Mouse (Mus musculus): ENCODE measurements around the gene Esyt1. TPM values are rescaled to one million over a fixed set of nuclear protein-coding genes. Genes with fewer than 3 reads are reported as not detected.
"Not testable (repeated sequence)": the region's sequence is repeated elsewhere in the genome, so short reads cannot be mapped to it uniquely, and the experiment has no call there.

Esyt1 gene
- polyA plus RNA-seq (2015; fragmentation: Nextera tagmentation; extraction: Ambion mirVana) = 28.4 and 29.3 TPM in 2 replicates

DNA sequence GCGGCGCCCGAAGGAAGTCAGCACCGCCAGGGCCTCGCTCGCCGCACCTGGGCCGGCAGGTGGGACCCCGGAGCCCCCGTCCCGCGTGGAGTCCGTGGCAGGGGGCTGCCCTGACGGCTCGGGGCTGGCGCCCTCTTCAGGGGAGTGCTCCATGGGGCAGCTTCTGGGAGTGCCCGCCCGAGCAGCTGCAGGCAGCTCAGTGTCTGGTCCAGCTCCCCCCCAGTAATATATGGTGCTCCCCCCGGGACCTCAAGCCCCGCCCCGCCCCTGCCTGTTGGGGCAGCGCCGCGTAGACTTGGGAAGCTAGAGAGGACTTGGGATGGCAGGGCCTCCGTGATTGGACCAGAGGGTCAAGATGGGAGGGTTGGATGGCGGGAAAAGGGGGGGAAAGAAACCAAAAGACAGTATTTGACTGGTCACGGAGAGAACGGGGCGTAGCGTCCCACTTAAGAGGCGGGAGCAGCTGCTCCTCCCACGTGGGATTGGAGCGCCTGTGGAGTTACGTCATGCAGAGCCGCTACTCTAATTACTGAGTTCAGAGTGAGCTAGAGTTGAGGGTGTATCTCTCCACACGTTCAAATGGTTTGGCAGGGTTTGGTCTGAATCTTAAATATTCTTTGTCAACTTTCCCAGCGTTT is at the start of gene Esyt1:
TSS of gene Esyt1 (minus strand) at position 201 of the 638 bp plus-strand sequence.
- Histone ChIP-seq H3K27me3 (replicated peaks) (no peaks in the 10 kb centered on the region), H3K27ac (peak within 1 kb of the TSS; percentile 87), H3K4me2 (replicated peaks) (peak within 1 kb of the TSS; percentile 95), H3K36me3 (0 out of 2 replicates have a peak, but pooled peaks cover 5% of the 10 kb centered on the region), H3K9ac (peak within 1 kb of the TSS; percentile 82), H3K9me3 (no peaks in the 10 kb centered on the region), H3K4me3 (replicated peaks) (peak within 1 kb of the TSS; percentile 74), H3K4me1 (replicated peaks) (peaks cover 9% of the 10 kb centered on the region)
- ATAC-seq = peak; percentile 98
- 0% methylated on average over 37 of the region's 37 CpGs for WGBS

DNA sequence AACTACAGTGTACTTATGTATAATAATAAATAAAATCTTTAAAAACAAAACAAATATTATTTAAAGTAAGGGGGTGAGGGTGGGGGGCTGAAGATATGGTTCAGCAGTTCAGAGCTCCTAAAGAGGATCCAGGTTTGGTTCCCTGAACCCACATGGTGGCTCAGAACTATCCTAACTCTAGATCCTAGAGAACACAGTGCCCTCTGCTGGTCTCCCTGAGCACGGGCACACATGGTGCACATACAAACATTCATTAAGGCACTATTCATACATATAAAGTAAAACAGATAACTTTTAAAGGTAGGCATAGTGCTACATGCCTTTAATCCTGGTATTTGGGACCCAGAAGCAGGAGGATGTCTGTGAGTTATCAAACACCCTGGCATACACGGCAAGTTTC is 49.4 kb upstream of the Esyt1 start:
- WGBS = 89% methylated on average over 2 of the region's 2 CpGs
- H3K27ac ChIP-seq = no peak overlapping the region
- H3K36me3 ChIP-seq = peaks cover 15% of the 10 kb centered on the region; the same call in 1 of the 2 replicates
- H3K4me3 ChIP-seq (replicated peaks) = no peak overlapping the region
- peaks cover 3% of the 10 kb centered on the region; the same call in 1 of the 2 replicates for H3K4me1 ChIP-seq (replicated peaks)
- H3K4me2 ChIP-seq (replicated peaks) = no peak overlapping the region
- no peak for ATAC-seq
- no peaks in the 10 kb centered on the region for H3K9me3 ChIP-seq
- H3K9ac ChIP-seq = no peak overlapping the region
- no peaks in the 10 kb centered on the region for H3K27me3 ChIP-seq (replicated peaks)

DNA sequence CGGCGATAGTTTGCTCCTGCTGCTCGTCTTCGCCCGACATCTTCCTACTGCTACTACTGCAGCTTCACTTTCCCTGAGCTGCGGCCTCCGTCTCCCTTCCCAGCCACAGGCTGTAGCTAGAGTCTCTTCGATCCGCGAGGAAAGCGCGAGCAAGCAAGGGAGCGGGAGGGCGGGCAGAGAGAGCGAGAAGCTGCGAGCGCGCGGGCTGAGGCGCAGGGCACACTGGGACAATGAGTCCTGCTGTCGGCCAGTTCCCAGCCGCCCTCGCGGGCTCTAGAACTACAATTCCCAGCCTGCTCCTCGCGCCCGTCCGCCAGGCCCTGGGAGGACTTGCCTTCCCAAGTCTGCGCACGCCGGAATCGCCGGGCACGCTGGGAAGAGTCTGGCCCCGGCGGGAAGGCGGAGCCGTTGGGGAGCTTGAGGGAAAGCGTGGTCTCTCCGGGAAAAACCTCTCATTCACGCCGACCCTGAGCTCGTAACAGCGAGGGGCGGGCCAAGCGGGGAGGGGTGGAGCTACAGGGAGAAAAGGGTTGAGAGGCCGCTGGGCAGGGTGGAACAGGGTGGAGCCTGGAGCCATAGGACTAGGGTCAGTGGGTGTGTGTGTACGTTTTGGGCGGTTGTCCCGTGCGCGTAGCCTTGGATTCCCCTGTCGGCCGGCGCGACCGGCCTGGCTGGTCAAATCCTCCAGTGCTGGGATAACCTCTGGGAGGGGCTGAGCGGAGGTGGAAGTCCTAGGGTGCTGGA is 40.3 kb upstream of the Esyt1 start, which contains the start of gene Pa2g4:
TSS of gene Pa2g4 (minus strand) at position 200 of the 744 bp plus-strand sequence.
- Histone ChIP-seq H3K27ac (peak within 1 kb of the TSS; percentile 93), H3K36me3 (peaks cover 7% of the 10 kb centered on the region; the same call in 1 of the 2 replicates), H3K4me2 (replicated peaks) (peak within 1 kb of the TSS; percentile 88), H3K4me1 (replicated peaks) (peaks cover 10% of the 10 kb centered on the region), H3K4me3 (replicated peaks) (peak within 1 kb of the TSS; percentile 90), H3K27me3 (replicated peaks) (no peaks in the 10 kb centered on the region), H3K9me3 (no peaks in the 10 kb centered on the region), H3K9ac (peak within 1 kb of the TSS; percentile 96)
- under 1% methylated on average over 58 of the region's 58 CpGs for WGBS
- peak; percentile 99 for ATAC-seq

DNA sequence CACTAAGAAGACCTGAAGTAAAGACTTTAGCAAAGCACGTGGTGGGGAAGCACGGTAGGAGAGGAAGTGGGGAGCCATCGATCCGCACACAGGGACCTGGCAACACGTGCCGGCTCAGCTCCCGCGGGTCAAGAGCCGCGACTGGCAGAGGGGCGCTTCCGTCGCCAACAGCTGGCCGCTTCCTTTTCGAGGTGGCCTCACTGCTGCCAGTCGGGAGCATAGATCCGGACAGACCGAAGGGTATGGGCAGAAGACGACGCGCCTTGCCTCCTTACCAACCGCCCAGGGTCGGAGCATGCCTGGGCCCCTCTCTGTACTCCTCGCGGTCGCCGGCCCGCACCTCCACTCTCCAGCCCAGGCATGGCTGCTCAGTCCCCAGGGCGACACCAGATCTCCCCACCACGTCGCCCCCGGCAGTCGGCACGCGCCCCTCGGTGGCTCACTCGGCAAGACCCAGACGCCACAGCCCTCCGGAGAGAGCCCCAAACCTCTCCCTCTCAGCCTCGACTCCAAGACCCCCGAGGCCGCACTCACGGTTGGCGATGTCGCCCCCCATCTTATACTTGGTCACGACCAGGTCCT is 39.6 kb upstream of the Esyt1 start:
- H3K27me3 ChIP-seq (replicated peaks) = no peaks in the 10 kb centered on the region
- H3K36me3 ChIP-seq = peaks cover 14% of the 10 kb centered on the region; the same call in 1 of the 2 replicates
- peak overlapping the region; percentile 96 for H3K9ac ChIP-seq
- H3K4me1 ChIP-seq (replicated peaks) = peaks cover 10% of the 10 kb centered on the region
- no peaks in the 10 kb centered on the region for H3K9me3 ChIP-seq
- H3K4me2 ChIP-seq (replicated peaks) = peak overlapping the region; percentile 88
- H3K27ac ChIP-seq = peak overlapping the region; percentile 93
- H3K4me3 ChIP-seq (replicated peaks) = peak overlapping the region; percentile 90
- ATAC-seq = peak; percentile 32
- WGBS = under 1% methylated on average over 46 of the region's 46 CpGs

DNA sequence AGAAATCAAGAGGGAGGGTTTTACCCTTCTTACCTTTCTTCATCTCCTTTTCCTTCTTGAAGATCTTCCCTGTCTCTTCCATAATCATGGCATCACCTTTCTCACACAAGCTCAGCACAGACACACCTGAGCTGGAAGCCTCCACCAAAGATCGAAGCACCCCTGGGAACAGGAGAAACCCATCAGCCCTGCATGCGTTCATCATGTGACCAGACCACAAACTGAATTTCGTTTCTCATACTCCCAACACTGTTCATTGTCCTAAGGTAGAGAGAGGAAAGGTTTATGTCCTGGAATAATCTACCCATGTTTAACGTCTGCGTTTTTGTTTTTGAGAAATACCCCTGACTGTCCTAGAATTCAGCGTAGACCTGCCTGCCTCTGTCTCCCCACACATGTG is 37.9 kb upstream of the Esyt1 start:
- WGBS = 82% methylated on average over 6 of the region's 6 CpGs
- H3K4me3 ChIP-seq (replicated peaks) = no peak overlapping the region; the same call in 1 of the 2 replicates
- ATAC-seq = no peak
- 0 out of 2 replicates have a peak overlapping the region, but pooled peaks have one; percentile 17 for H3K9ac ChIP-seq
- peak overlapping the region; percentile 88 for H3K4me2 ChIP-seq (replicated peaks)
- H3K36me3 ChIP-seq = peaks cover 29% of the 10 kb centered on the region
- H3K27me3 ChIP-seq (replicated peaks) = no peaks in the 10 kb centered on the region
- no peak overlapping the region for H3K27ac ChIP-seq
- H3K9me3 ChIP-seq = no peaks in the 10 kb centered on the region
- peaks cover 10% of the 10 kb centered on the region for H3K4me1 ChIP-seq (replicated peaks)

DNA sequence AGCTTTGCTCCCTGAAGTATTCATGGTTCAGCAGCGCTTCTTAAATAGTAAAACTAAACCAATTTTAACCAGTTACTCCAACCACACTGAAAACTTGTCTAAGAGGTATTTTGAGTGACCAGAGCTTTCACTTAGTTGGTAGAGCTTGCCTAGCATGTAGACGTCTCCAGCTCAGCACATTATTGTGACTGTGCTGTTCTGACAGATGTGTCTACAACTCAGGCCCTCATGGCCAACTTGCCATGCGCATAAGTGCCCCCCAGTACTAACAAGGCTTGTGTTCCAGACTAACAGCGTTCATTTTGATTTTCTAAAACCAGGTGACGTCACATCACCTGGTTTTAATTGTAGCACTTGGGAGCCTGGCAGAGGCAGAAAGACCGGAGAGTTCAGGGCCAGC is 31.3 kb upstream of the Esyt1 start:
- ATAC-seq = no peak

DNA sequence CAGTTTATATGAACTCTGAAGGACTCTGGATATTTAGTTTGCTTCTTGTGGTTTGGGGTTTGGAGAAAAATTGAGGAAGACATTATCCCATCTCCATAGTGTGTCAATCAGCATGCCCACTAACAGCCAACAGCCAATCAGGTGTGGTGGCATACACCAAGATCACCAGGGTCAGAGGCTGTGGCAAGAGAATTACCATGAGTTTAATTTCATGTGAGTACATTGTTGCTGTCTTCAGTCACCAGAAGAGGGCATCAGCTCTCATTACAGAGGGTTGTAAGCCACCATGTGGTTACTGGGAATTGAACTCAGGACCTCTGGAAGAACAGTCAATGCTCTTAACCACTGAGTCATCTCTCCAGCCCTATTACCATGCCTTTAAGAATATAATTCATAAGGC is 30.6 kb upstream of the Esyt1 start:
- Histone ChIP-seq H3K27ac (no peak overlapping the region), H3K27me3 (replicated peaks) (no peaks in the 10 kb centered on the region), H3K9me3 (no peaks in the 10 kb centered on the region), H3K36me3 (peaks cover 36% of the 10 kb centered on the region), H3K9ac (no peak overlapping the region), H3K4me3 (replicated peaks) (no peak overlapping the region), H3K4me1 (replicated peaks) (no peaks in the 10 kb centered on the region), H3K4me2 (replicated peaks) (no peak overlapping the region)
- no peak for ATAC-seq

More for the DNA sequence above, 31.3 kb upstream of the Esyt1 start:
- H3K4me2 ChIP-seq (replicated peaks) = no peak overlapping the region
- no peaks in the 10 kb centered on the region for H3K9me3 ChIP-seq
- WGBS = 88% methylated on average over 6 of the region's 6 CpGs
- H3K27me3 ChIP-seq (replicated peaks) = no peaks in the 10 kb centered on the region
- H3K36me3 ChIP-seq = peaks cover 40% of the 10 kb centered on the region
- H3K4me3 ChIP-seq (replicated peaks) = no peak overlapping the region
- no peaks in the 10 kb centered on the region for H3K4me1 ChIP-seq (replicated peaks)
- no peak overlapping the region for H3K27ac ChIP-seq
- H3K9ac ChIP-seq = no peak overlapping the region

DNA sequence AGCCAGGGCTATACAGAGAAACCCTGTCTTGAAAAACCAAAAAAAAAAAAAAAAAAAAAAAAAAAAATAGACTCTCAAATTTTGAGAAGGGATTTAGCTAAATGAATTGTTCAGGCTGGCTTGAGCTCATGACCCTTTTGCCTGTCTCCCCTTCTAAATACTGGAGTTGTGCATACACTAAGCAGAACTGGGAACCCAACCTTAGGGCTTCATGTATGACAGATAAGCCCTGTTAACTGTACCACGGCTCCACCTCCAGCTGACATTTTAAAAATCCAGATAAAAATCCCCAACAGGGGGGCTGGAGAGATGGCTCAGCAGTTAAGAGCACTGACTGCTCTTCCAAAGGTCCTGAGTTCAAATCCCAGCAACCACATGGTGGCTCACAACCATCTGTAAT is 29.9 kb upstream of the Esyt1 start:
- 81% methylated on average over 1 of the region's 1 CpGs for WGBS
- not testable (repeated sequence) for ATAC-seq; H3K27me3 ChIP-seq (replicated peaks); H3K4me1 ChIP-seq (replicated peaks); H3K9ac ChIP-seq; H3K27ac ChIP-seq; H3K4me2 ChIP-seq (replicated peaks); H3K9me3 ChIP-seq; H3K4me3 ChIP-seq (replicated peaks)
- peaks cover 31% of the 10 kb centered on the region for H3K36me3 ChIP-seq

DNA sequence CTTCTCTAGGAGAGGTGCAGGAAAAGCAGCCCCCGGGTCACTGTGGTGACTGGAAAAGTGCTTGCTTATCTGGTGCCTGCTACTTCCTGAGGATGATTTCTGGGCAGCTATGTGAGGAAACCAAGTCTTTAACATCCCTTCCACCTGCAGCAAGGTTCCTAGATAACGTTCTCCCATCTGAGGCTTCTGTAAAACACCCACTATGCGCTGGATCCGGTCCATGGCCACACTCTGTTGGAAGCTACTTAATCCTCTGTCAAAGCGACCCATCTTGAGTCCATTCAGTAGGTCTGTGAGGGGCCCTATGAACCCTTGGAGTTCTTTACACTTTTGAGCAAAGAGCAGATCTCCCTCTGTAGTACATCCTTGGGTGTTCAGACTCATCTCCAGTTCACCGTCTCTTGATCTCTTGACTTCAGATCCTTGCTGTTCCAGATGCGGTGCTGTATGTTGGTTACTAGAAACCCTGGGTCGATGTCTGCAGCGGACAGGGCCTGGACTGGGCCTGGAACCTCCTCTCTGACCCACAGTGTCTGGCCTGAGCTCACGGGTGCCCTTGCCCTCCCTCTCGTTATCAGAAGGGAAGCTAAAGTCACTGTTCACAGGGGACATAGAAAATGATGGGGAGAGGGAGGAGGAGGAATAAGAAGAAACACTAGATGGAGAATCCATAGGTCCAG is 24.6 kb upstream of the Esyt1 start:
- not testable (repeated sequence) for ATAC-seq; H3K4me3 ChIP-seq (replicated peaks); H3K27ac ChIP-seq; H3K9me3 ChIP-seq; H3K9ac ChIP-seq; H3K27me3 ChIP-seq (replicated peaks); H3K4me1 ChIP-seq (replicated peaks); H3K4me2 ChIP-seq (replicated peaks); H3K36me3 ChIP-seq
- WGBS = 89% methylated on average over 11 of the region's 11 CpGs

DNA sequence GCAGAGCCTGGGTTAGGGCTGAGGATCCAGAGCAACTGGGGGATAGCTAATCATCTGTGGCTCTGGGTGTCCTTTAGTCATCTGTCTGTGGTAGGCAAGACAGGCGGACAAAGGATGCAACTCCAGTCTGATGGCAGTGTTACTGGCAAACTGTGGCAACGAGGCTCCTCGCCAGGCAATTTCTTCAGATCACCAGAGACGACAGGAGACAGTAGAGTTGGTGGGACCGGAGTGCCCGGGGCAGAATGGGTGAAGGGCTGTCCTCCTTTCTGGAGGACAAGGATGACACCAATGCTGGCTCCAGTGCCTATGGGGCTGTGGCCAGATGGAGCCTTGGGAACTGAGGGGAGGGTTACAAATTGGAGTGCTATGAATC is 24.0 kb upstream of the Esyt1 start:
- not testable (repeated sequence) for H3K9ac ChIP-seq; H3K27me3 ChIP-seq (replicated peaks); H3K27ac ChIP-seq; H3K9me3 ChIP-seq; ATAC-seq; H3K4me1 ChIP-seq (replicated peaks); H3K4me3 ChIP-seq (replicated peaks); H3K36me3 ChIP-seq
- H3K4me2 ChIP-seq (replicated peaks) = 0 out of 2 replicates have a peak overlapping the region, but pooled peaks have one; percentile 67
- 62% methylated on average over 6 of the region's 6 CpGs for WGBS

DNA sequence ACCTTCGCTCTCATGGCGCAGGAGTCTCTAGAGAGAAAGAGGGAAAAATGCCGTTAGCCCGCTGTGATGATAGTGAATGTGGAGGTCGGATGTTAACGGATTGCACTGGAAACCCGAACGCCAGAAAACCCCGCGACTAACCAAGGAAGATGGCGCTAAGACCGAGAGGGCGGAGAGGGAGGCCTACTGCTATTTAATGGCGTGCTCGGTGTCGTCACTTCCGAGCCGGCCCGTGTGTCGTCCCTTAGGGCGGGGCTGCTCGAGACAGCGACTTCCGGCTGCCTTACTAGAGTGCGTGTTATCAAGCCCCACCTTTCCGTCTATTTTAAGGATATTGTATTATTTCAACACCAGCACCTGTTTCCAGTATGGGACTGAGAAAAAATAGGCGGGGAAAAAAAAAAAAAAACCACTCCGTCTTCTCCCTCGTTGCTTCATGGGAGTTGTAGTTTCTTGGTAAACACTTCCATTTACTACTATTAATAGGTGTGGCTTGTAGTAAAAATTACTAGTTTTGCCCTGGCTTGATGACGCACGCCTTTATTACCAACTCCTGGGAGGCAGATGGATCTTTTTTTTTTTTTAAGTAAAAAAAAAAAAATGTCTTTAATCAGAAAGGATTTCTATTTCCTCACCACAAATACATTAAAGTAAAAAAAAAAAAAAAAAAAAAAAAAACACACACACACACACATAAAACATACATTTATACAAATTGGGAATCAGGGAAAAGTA is 23.4 kb upstream of the Esyt1 start, which contains the start of gene Rpl41:
TSS of gene Rpl41 (minus strand) at position 359 of the 735 bp plus-strand sequence.
- Histone ChIP-seq H3K9me3 (no peaks in the 10 kb centered on the region), H3K9ac (peak within 1 kb of the TSS; percentile 76), H3K36me3 (peaks cover 12% of the 10 kb centered on the region), H3K27ac (peak within 1 kb of the TSS; percentile 95), H3K4me1 (replicated peaks) (peaks cover 5% of the 10 kb centered on the region), H3K4me3 (replicated peaks) (peak within 1 kb of the TSS; percentile 74), H3K27me3 (replicated peaks) (no peaks in the 10 kb centered on the region), H3K4me2 (replicated peaks) (peak within 1 kb of the TSS; percentile 67)
- WGBS = under 1% methylated on average over 31 of the region's 31 CpGs
- peak; percentile 91 for ATAC-seq

Measured in intestine, embryonic 15.5 days (tissue).